In the genomic region with DNA sequence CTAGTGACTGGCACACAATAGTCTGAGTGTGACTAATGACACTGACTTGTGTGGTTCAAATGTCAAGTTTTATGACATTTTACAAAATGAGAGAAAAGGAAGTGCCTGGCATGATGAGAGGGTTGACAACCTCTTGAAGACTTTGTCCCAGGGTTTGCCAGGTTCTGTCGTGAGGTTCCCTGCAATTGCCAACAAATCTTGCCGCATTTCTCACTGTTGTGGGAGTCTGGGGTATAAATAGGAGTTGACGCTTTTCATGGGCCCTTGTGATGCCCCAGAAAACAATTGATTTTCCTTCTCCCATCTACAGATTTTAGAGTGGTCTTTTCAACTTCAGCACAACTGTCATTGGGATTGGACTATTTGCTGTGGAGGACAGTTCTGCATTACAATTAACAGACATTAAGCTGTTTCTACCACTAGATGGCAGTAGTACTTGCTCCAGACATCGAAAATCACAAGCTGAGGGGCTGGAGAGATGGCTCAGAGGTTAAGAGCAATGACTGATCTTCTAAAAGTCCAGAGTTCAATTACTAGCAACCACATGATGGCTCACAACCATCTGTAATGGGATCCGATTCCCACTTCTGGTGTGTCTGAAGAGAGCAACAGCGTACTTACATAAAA, we compare ENCODE assay signal across 9 mouse cellular contexts. TPM values are rescaled to one million over a fixed set of nuclear protein-coding genes. Genes with fewer than 3 reads are reported as not detected.
DNase-seq lines count a peak whose midpoint lies in the region; ATAC-seq and TF ChIP-seq lines count a peak whose summit lies in the region.
"Had no signal": no experiment of that assay in that cellular context is flagged by ENCODE, and none has a peak within 500 bp of the region (broad histone marks: within the 10 kb centered on the region; RNA-seq: fewer than 3 reads in every experiment).

No protein-coding gene starts in this region.

- no peak overlapping the region for H3K9ac ChIP-seq in intestine, postnatal 0 days (ENCODE audit: low read depth, low read length)
- H3K9ac ChIP-seq: liver, embryonic 15.5 days had no signal

- H3K36me3 ChIP-seq in intestine, postnatal 0 days (ENCODE audit: control insufficient read depth, insufficient read depth): no peaks in the 10 kb centered on the region
- H3K36me3 ChIP-seq: liver, embryonic 15.5 days had no signal

- no peaks in the 10 kb centered on the region for H3K9me3 ChIP-seq in intestine, postnatal 0 days (ENCODE audit: control insufficient read depth)
- H3K9me3 ChIP-seq: liver, embryonic 15.5 days had no signal

- peak; percentile 74 for ATAC-seq in frontal cortex, adult (ENCODE audit: low TSS enrichment)
- no peak for ATAC-seq in intestine, postnatal 0 days
- peak; percentile 74 for ATAC-seq in monocyte, adult 5-6 weeks (replicated peaks; ENCODE audit: insufficient number of reproducible peaks, low FRiP score, low TSS enrichment, poor library complexity, severe bottlenecking)

- no peak overlapping the region for H3K4me3 ChIP-seq in intestine, postnatal 0 days (ENCODE audit: low read depth, low read length)
- H3K4me3 ChIP-seq: liver, embryonic 15.5 days had no signal

- H3K4me2 ChIP-seq in intestine, postnatal 0 days (replicated peaks; ENCODE audit: low read depth): no peak overlapping the region
- H3K4me2 ChIP-seq: liver, embryonic 15.5 days had no signal

- peak; percentile 94 for TF ChIP-seq CTCF in intestine, postnatal 0 days (IDR thresholded peaks at IDR 0.05; ENCODE audit: low read depth)

- no peak overlapping the region for H3K27ac ChIP-seq in intestine, postnatal 0 days (ENCODE audit: low read depth, low read length)
- H3K27ac ChIP-seq: liver, embryonic 15.5 days had no signal

- no peaks in the 10 kb centered on the region for H3K4me1 ChIP-seq in intestine, postnatal 0 days (replicated peaks; ENCODE audit: control insufficient read depth, insufficient read depth, low read length)

- 29% methylated on average over 6 of the region's 6 CpGs for WGBS in intestine, postnatal 0 days

- no peak for DNase-seq in frontal cortex, postnatal 36 days (ENCODE audit: low spot score in 2 of 2)
- DNase-seq in spleen, postnatal 36 days (ENCODE audit: low spot score in 2 of 2): peak; percentile 35 to 41
- no peak for DNase-seq in spleen, postnatal 14 days (ENCODE audit: low spot score in 2 of 2)
- peak; percentile 52 to 80 for DNase-seq in cerebellum, postnatal 10 days
- DNase-seq in urinary bladder, adult 2 months (ENCODE audit: low spot score): no peak

- no peaks in the 10 kb centered on the region for H3K27me3 ChIP-seq in intestine, postnatal 0 days (replicated peaks; ENCODE audit: control insufficient read depth, insufficient read depth, low read length)

RNA-seq across cellular contexts. Expression of a gene that starts 4.2 kb away (rescaled TPM):
- polyA plus RNA-seq in intestine, postnatal 0 days (2015; fragmentation: Nextera tagmentation; extraction: Ambion mirVana): 4.6 and 4.8 TPM in 2 replicates
- 5.2 to 11.2 TPM (median 8.0 TPM) in 3 replicates for total RNA-seq in monocyte, adult 5-6 weeks (2017)
- 4.1 and 4.2 TPM in 2 replicates for polyA plus RNA-seq in urinary bladder, adult 2 months (2012; rRNA removed)

RNA-seq across cellular contexts. Expression of a gene that starts 19.1 kb away (rescaled TPM):
- polyA plus RNA-seq in intestine, postnatal 0 days (2015; fragmentation: Nextera tagmentation; extraction: Ambion mirVana): 2.3 and 2.6 TPM in 2 replicates
- total RNA-seq in monocyte, adult 5-6 weeks (2017): 2.5 to 6.3 TPM (median 4.4 TPM) in 3 replicates
- 2.4 and 4.6 TPM in 2 replicates for polyA plus RNA-seq in urinary bladder, adult 2 months (2012; rRNA removed)

RNA-seq across cellular contexts. Expression of a gene that starts 19.4 kb away (rescaled TPM):
- polyA plus RNA-seq in intestine, postnatal 0 days (2015; fragmentation: Nextera tagmentation; extraction: Ambion mirVana): 10.6 TPM in 2 replicates
- 1.5 to 2.6 TPM in 2 of 3 replicates, not detected in the other for total RNA-seq in monocyte, adult 5-6 weeks (2017)
- polyA plus RNA-seq in urinary bladder, adult 2 months (2012; rRNA removed): 3.8 and 4.0 TPM in 2 replicates

Comparison
In these comparisons a context has a peak if more than half of its experiments do, and no peak if none do; other contexts are left out.
1. DNase-seq: peak in spleen, postnatal 36 days (2 of 2) and cerebellum, postnatal 10 days (2 of 2); none in frontal cortex, postnatal 36 days (0 of 2), spleen, postnatal 14 days (0 of 2) and urinary bladder, adult 2 months (single experiment).